Mouse (Mus musculus) liver, postnatal 0 days (tissue): Measurements from ENCODE around the gene Thsd4. TPM values are rescaled to one million over a fixed set of nuclear protein-coding genes. Genes with fewer than 3 reads are reported as not detected.

Experiments used
- ATAC-seq: fragments of 200-750 bp; cut with Nextera tagmentation; 2 replicates; pipeline ENCODE4 v1.8.0; 2017; ENCODE audit warnings: mild to moderate bottlenecking, moderate library complexity
- DNase-seq: peaks from one replicate; pipeline ENCODE4 v3.0.0-alpha.2; 2016
- H3K27ac ChIP-seq: fragments of 300-500 bp; sonication (generic); 2 replicates; pipeline ENCODE4 v1.5.1; 2014; ENCODE audit warnings: antibody characterized with exemption, moderate library complexity, mild to moderate bottlenecking, low read depth
- H3K27me3 ChIP-seq: fragments of 300-500 bp; sonication (generic); 2 replicates; pipeline ENCODE4 v1.6.1; 2014; ENCODE audit warnings: low read length, control low read depth, mixed read lengths; ENCODE audit not compliant: insufficient read depth
- H3K36me3 ChIP-seq: fragments of 300-500 bp; sonication (generic); replicated peaks from 2 replicates; pipeline ENCODE4 v1.6.1; 2014; ENCODE audit warnings: mild to moderate bottlenecking, control low read depth, low read length, moderate library complexity, mixed read lengths; ENCODE audit not compliant: insufficient read depth
- H3K4me1 ChIP-seq: fragments of 300-500 bp; sonication (generic); 2 replicates; pipeline ENCODE4 v1.6.1; 2014; ENCODE audit warnings: antibody characterized with exemption, mild to moderate bottlenecking, control low read depth; ENCODE audit not compliant: insufficient read depth
- H3K4me2 ChIP-seq: fragments of 300-500 bp; sonication (generic); 2 replicates; pipeline ENCODE4 v1.6.1; 2014; ENCODE audit warnings: low read depth, mild to moderate bottlenecking, low read length, moderate library complexity, mixed read lengths
- H3K4me3 ChIP-seq: fragments of 300-500 bp; sonication (generic); 2 replicates; pipeline ENCODE4 v1.5.1; 2014; ENCODE audit warnings: low read depth, low read length
- H3K9ac ChIP-seq: fragments of 300-500 bp; sonication (generic); replicated peaks from 2 replicates; pipeline ENCODE4 v1.6.1; 2014; ENCODE audit warnings: mild to moderate bottlenecking, moderate library complexity
- H3K9me3 ChIP-seq: fragments of 300-500 bp; sonication (generic); 2 replicates; pipeline ENCODE4 v1.6.1; 2016; ENCODE audit warnings: mild to moderate bottlenecking, control low read depth, low read length, mixed read lengths
- CTCF ChIP-seq: sonication (generic); IDR thresholded peaks from 2 replicates; pipeline ENCODE4 v1.5.1; 2016; ENCODE audit warnings: antibody characterized with exemption, low read depth
- EP300 ChIP-seq: IDR thresholded peaks from 2 replicates; pipeline ENCODE4 v1.6.1; 2016; ENCODE audit warnings: antibody characterized with exemption, low read depth, mild to moderate bottlenecking
- WGBS: fragments of 180-500 bp; shearing (Covaris S2); extraction: QIAGEN DNeasy Blood & Tissue Kit; methylation state at CpG from one replicate; pipeline ENCODE4 v1.1.7; 2014; ENCODE audit not compliant: insufficient replicate concordance; 5-methylcytosine and 5-hydroxymethylcytosine counted together
- polyA plus RNA-seq: library from polyadenylated mRNA; unstranded; fragments of >200 nt; fragmentation: Nextera tagmentation; extraction: Ambion mirVana; gene quantifications from 2 replicates; pipeline ENCODE4 v1.2.1, GENCODE M21; 2015

Thsd4 gene
- polyA plus RNA-seq, 1 experiment from 2014 or later: 0.70 TPM

DNA sequence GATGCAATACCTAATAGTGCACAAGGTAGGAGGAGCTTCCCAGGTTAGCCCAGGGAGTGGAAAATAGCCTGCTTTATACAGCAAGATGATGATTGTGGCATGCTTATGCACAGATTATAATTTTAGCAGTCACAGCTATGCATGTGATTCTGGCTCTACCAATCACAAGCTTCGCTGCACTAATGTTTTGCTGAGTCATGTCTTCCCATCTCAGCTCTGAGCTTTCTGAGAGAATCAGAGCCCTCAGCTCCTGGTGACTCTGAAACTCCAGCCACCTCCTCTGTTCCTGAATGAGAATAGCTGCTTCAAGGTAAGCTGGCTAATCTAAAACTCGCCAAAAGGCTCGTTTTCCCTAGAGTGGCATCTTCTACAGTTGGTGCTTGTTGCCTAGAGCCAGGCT, 591.6 kb downstream of the Thsd4 start:
- Histone ChIP-seq H3K36me3 (no peaks in the 10 kb centered on the region), H3K27ac (no peak overlapping the region), H3K4me2 (no peak overlapping the region), H3K4me1 (no peaks in the 10 kb centered on the region), H3K4me3 (no peak overlapping the region), H3K27me3 (no peaks in the 10 kb centered on the region), H3K9ac (no peak overlapping the region), H3K9me3 (no peaks in the 10 kb centered on the region)
- DNase-seq (no peak), ATAC-seq (no peak)
- TF ChIP-seq CTCF (no peak), EP300 (no peak)
- 63% methylated on average over 3 of the region's 3 CpGs for WGBS

Other genes with a start within 250 kb of the Thsd4 start
- 0.63 and 0.66 TPM in 2 replicates for gene Lrrc49, start 166.1 kb upstream of the Thsd4 start, polyA plus RNA-seq
- 0.07 and 0.11 TPM in 2 replicates for gene Larp6, start 190.9 kb upstream of the Thsd4 start, polyA plus RNA-seq